Mouse (Mus musculus) limb, embryonic 13.5 days (tissue): ENCODE data around the gene Irf4. TPM values are rescaled to one million over a fixed set of nuclear protein-coding genes. Genes with fewer than 3 reads are reported as not detected.

Source experiments
- ATAC-seq: fragments of 200-750 bp; cut with Nextera tagmentation; 2 replicates; pipeline ENCODE4 v1.8.0; 2017; ENCODE audit warnings: low read depth, moderate number of reproducible peaks, moderate TSS enrichment; ENCODE audit not compliant: low FRiP score
- H3K27ac ChIP-seq: fragments of 300-500 bp; sonication (generic); 2 replicates; pipeline ENCODE4 v1.5.1; 2015; ENCODE audit warnings: inconsistent platforms, mild to moderate bottlenecking, moderate library complexity
- H3K27me3 ChIP-seq: fragments of 300-500 bp; sonication (generic); 2 replicates; pipeline ENCODE4 v1.6.1; 2015; ENCODE audit warnings: mild to moderate bottlenecking, inconsistent platforms
- H3K36me3 ChIP-seq: fragments of 300-500 bp; sonication (generic); 2 replicates; pipeline ENCODE4 v1.6.1; 2015; ENCODE audit warnings: inconsistent platforms, mild to moderate bottlenecking, moderate library complexity
- H3K4me1 ChIP-seq: fragments of 300-500 bp; sonication (generic); 2 replicates; pipeline ENCODE4 v1.6.1; 2015; ENCODE audit warnings: inconsistent platforms
- H3K4me2 ChIP-seq: fragments of 300-500 bp; sonication (generic); replicated peaks from 2 replicates; pipeline ENCODE4 v1.6.1; 2015; ENCODE audit warnings: inconsistent platforms, mild to moderate bottlenecking, moderate library complexity
- H3K4me3 ChIP-seq: fragments of 300-500 bp; sonication (generic); 2 replicates; pipeline ENCODE4 v1.5.1; 2015; ENCODE audit warnings: moderate library complexity, mild to moderate bottlenecking, inconsistent platforms
- H3K9ac ChIP-seq: fragments of 300-500 bp; sonication (generic); 2 replicates; pipeline ENCODE4 v1.6.1; 2015; ENCODE audit warnings: mild to moderate bottlenecking, inconsistent platforms
- H3K9me3 ChIP-seq: fragments of 300-500 bp; sonication (generic); 2 replicates; pipeline ENCODE4 v1.6.1; 2016; ENCODE audit warnings: inconsistent platforms
- WGBS: fragments of 180-500 bp; shearing (Covaris S2); methylation state at CpG from one replicate; pipeline ENCODE4 v1.1.7; 2015; 5-methylcytosine and 5-hydroxymethylcytosine counted together
- polyA plus RNA-seq: library from polyadenylated mRNA; unstranded; fragments of >200 nt; fragmentation: Nextera tagmentation; extraction: Ambion mirVana; gene quantifications from 2 replicates; pipeline ENCODE4 v1.2.1, GENCODE M21; 2015

The Irf4 gene
- polyA plus RNA-seq, 1 experiment from 2014 or later: 0.06 TPM

DNA sequence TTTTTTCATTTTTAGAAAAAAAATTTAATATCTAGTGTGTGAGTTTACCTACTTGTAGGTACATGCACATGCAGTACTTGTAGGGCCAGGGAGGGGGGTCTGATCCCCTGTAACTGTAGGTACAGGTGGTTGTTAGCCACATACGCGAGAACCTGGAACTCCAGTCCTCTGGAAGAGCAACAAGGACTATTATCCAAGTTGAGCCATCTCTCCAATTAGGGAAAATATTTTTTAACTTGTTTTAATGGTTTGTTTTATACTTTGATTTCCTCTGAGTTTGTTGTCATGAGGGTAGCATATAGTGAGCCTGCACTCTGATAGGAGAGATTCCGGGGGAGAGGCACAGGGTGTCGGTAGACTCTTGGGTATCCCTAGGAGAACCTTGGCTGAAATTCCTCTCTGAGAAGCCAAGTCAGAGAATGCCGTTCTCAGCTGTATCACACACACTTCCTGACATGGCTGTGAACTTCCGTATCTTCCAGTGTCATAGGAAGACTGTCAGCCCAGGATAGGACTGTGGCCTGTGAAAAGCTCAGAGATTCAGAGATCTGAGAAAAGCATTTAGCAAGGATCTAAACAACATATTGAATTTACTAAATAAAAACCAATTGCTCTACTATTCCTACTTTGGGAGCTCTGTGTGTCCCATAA, 18.6 kb downstream of the Irf4 start:
- H3K9ac ChIP-seq: no peak overlapping the region
- 85% methylated on average over 6 of the region's 6 CpGs for WGBS
- H3K27ac ChIP-seq: no peak overlapping the region
- no peak overlapping the region for H3K4me2 ChIP-seq
- no peaks in the 10 kb centered on the region for H3K27me3 ChIP-seq
- H3K36me3 ChIP-seq: no peaks in the 10 kb centered on the region
- no peak overlapping the region for H3K4me3 ChIP-seq
- ATAC-seq: no peak
- H3K9me3 ChIP-seq: no peaks in the 10 kb centered on the region
- H3K4me1 ChIP-seq: no peaks in the 10 kb centered on the region

DNA sequence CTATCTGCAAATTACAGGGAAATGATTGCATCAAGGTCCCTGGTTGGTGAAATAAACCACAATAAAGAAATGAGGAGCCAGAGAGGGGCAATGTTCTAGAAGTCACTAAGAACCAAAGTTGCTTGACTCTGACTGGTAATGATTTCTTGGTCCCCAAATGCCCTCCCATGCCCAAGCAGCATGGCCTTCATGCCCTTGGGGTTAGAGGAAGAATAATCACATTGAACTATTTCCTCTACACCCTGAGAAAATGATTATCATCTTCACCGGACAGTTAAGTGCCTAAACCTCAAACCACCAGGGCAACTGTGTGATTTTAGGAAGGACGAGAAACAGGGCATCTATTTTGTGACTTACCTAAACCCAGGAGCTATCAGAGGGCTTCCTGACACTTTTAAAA, 27.0 kb downstream of the Irf4 start:
- Histone ChIP-seq H3K4me2 (no peak overlapping the region), H3K36me3 (no peaks in the 10 kb centered on the region), H3K4me1 (no peaks in the 10 kb centered on the region), H3K27me3 (no peaks in the 10 kb centered on the region), H3K9ac (no peak overlapping the region), H3K9me3 (no peaks in the 10 kb centered on the region), H3K4me3 (no peak overlapping the region), H3K27ac (no peak overlapping the region)
- ATAC-seq: no peak
- 83% methylated on average over 2 of the region's 2 CpGs for WGBS

DNA sequence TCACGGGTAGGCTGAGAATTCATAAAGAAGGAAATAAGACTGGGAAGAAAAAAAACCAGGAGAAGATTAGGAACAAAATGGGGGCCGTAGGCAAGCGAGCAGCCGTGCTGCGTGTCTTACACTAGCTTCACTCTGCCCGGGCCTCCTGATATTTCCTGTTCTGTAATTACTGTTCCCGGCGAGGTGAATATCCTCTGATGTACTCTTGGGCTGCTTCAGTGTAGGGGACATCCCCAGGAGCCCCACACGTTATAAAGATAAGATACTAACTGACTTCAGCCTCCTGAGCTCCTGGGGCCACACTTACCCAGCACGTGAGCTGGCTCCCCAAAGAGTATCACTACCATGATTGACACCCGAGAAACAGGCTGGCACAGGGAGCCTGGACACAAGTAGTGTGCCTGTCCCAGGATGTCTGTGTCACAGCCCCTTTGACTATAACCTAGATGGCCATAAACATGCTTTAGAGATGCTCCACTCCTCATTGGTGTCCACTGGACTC, 28.7 kb downstream of the Irf4 start:
- H3K4me2 ChIP-seq: no peak overlapping the region
- no peak for ATAC-seq
- 68% methylated on average over 11 of the region's 11 CpGs for WGBS
- H3K4me3 ChIP-seq: no peak overlapping the region
- no peaks in the 10 kb centered on the region for H3K27me3 ChIP-seq
- H3K9me3 ChIP-seq: no peaks in the 10 kb centered on the region
- H3K4me1 ChIP-seq: peaks cover 10% of the 10 kb centered on the region; the same call in 1 of the 2 replicates
- no peaks in the 10 kb centered on the region for H3K36me3 ChIP-seq
- no peak overlapping the region for H3K27ac ChIP-seq
- no peak overlapping the region for H3K9ac ChIP-seq

DNA sequence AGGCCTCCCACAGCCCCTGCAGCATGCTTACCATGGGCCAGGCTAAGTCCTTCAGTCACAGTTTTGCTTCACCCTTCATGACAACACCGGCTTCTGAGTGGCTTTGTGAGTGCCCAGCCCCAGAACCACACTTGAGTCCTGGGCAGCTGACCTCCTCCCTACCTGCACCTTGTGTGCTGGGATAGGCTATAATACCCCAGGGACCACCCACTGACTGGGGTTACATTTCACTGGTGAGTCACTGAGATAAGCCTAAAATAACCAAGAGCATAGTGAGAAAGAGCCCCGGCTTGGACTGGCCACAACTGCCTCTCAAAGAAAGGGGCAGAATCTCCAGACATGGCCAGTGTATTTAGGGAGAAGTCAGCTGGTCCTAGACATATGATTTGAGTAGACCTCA, 32.9 kb downstream of the Irf4 start:
- WGBS: 48% methylated on average over 2 of the region's 2 CpGs
- Histone ChIP-seq H3K4me2 (no peak overlapping the region), H3K9ac (no peak overlapping the region), H3K4me3 (no peak overlapping the region), H3K9me3 (no peaks in the 10 kb centered on the region), H3K27me3 (no peaks in the 10 kb centered on the region), H3K27ac (no peak overlapping the region), H3K4me1 (peaks cover 13% of the 10 kb centered on the region; the same call in 1 of the 2 replicates), H3K36me3 (no peaks in the 10 kb centered on the region)
- no peak for ATAC-seq

DNA sequence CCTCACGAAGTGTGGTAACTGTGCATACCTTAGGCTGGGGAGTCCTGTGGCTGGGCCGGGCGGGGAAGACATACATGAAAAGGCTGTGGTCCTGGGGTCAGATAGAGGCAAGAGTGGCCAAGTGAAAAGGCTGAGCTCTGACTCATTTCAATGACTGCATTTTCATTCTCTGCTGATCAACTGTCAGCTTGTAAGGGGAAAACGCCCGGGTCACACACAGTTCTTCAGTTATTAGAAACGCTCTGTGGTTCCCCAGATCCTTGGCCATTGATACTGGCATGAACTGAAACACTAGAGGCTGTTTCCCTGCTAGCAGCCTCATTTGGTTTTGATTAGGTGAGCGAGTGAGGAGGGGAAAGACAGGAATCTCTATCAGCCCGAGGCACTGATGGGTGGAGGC, 33.4 kb downstream of the Irf4 start:
- H3K4me1 ChIP-seq: peaks cover 13% of the 10 kb centered on the region; the same call in 1 of the 2 replicates
- no peak overlapping the region for H3K4me2 ChIP-seq
- H3K9me3 ChIP-seq: no peaks in the 10 kb centered on the region
- no peak overlapping the region for H3K9ac ChIP-seq
- 31% methylated on average over 8 of the region's 8 CpGs for WGBS
- no peak for ATAC-seq
- H3K4me3 ChIP-seq: no peak overlapping the region
- H3K36me3 ChIP-seq: no peaks in the 10 kb centered on the region
- H3K27ac ChIP-seq: no peak overlapping the region
- no peaks in the 10 kb centered on the region for H3K27me3 ChIP-seq

DNA sequence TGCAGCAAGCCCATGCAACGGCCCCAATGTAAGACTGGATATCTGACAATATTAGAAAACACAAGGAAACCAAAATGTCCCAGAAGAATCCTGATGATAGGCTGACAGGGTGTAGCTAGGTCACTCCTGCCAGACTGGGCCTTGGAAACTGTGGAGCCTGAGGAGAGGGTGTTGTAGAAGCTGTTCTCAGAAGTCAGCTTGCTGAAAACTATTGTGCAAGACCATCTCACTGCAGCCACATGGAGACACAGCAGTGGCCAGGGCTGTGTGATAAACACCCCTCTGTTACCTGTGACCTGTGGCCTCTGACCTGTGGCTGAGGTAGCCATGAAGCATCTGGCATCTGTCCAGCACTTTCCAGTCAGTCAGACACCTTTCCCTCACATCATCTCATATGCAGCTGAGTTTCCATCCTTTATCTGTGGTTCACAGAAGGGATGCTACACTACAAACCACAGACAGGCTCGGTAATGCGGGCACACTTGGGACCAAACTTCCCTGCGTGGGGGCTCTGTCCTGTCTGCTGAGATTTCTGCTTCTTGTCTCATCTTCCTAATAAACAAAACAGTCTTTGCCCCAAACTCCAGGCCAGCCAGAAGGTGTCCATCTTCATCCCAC, 36.5 kb downstream of the Irf4 start:
- Histone ChIP-seq H3K27ac (no peak overlapping the region), H3K4me3 (no peak overlapping the region), H3K9me3 (no peaks in the 10 kb centered on the region), H3K4me2 (no peak overlapping the region), H3K9ac (no peak overlapping the region), H3K4me1 (peaks cover 13% of the 10 kb centered on the region; the same call in 1 of the 2 replicates), H3K27me3 (no peaks in the 10 kb centered on the region), H3K36me3 (no peaks in the 10 kb centered on the region)
- 79% methylated on average over 4 of the region's 4 CpGs for WGBS
- ATAC-seq: no peak

DNA sequence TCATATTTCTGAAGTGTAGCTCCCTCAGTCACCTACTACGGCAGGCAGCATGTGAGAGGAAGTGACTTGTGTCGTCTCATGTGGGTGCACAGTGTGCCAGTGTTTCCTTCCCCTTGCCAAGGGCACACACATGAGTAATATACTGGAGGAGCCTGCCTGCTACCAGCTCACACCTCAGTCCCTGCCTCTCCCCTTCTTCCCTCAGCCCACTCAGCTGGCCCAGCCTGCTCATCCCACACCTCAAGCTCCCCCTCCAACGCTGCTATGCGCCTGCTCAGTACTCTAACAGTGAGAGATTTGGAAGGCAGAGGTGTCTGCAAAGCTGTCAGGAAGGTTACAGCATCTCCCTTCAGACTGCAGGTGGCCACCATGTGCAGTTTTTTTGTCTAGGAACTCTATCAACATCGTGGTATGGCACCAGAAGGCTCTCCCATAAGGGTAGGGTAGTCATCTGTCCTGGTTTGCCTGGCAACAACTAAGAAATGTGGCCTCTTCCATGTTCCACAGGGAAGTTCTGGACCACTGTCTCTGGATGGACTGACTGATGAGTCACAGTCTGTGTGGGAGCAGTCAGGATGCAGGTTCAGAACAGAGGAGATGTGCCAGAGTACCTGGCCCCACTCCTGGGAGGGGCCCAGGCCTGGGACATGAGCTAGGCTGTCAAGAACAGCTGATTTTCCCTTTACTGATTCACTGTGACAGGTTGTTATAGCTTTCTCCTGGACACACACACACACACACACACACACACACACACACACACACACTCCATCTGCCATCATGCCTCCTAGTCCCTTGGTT, 37.4 kb downstream of the Irf4 start:
- Histone ChIP-seq H3K4me2 (no peak overlapping the region), H3K27me3 (no peaks in the 10 kb centered on the region), H3K9me3 (no peaks in the 10 kb centered on the region), H3K4me1 (peaks cover 13% of the 10 kb centered on the region; the same call in 1 of the 2 replicates), H3K27ac (no peak overlapping the region), H3K36me3 (no peaks in the 10 kb centered on the region), H3K4me3 (no peak overlapping the region), H3K9ac (no peak overlapping the region)
- no peak for ATAC-seq
- 77% methylated on average over 5 of the region's 5 CpGs for WGBS

DNA sequence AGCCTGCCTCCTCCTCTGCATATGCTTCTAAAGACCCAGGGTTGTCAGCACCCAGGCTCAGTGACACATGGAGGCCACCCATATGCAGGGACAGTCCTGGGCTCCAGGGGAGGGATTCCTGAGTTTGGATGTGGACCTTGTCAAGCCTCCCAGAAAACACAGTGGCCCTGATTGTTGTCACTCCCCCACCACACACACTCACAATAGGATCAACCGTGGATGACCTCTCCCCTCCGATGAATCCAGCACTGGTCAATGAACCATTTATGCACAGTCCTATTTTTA, 38.0 kb downstream of the Irf4 start:
- H3K9me3 ChIP-seq: no peaks in the 10 kb centered on the region
- H3K4me2 ChIP-seq: no peak overlapping the region
- no peaks in the 10 kb centered on the region for H3K36me3 ChIP-seq
- H3K27ac ChIP-seq: no peak overlapping the region
- 85% methylated on average over 2 of the region's 2 CpGs for WGBS
- no peak for ATAC-seq
- no peak overlapping the region for H3K4me3 ChIP-seq
- no peak overlapping the region for H3K9ac ChIP-seq
- H3K4me1 ChIP-seq: peaks cover 10% of the 10 kb centered on the region; the same call in 1 of the 2 replicates
- H3K27me3 ChIP-seq: no peaks in the 10 kb centered on the region

DNA sequence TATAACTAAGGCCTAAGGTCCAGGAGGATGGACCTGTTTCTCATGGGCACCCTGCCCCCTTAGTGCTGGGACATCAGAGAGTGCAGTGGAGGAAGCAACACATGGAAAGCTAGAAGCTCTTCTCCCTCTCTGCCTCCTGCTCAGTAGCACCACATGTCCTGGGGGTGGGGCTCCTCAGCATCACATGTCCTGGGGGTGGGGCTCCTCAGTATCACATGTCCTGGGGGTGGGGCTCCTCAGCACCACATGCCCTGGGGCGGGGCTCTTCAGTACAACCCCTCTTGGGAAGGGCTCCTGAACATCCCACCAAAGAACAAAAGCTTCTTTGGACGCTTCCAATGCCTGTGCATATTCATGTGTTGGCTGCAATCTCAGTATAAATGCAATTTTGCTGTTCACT, 38.5 kb downstream of the Irf4 start:
- Histone ChIP-seq H3K9me3 (no peaks in the 10 kb centered on the region), H3K9ac (no peak overlapping the region), H3K36me3 (no peaks in the 10 kb centered on the region), H3K4me3 (no peak overlapping the region), H3K4me2 (no peak overlapping the region), H3K4me1 (peaks cover 5% of the 10 kb centered on the region; the same call in 1 of the 2 replicates), H3K27ac (no peak overlapping the region), H3K27me3 (no peaks in the 10 kb centered on the region)
- 78% methylated on average over 2 of the region's 2 CpGs for WGBS
- no peak for ATAC-seq

DNA sequence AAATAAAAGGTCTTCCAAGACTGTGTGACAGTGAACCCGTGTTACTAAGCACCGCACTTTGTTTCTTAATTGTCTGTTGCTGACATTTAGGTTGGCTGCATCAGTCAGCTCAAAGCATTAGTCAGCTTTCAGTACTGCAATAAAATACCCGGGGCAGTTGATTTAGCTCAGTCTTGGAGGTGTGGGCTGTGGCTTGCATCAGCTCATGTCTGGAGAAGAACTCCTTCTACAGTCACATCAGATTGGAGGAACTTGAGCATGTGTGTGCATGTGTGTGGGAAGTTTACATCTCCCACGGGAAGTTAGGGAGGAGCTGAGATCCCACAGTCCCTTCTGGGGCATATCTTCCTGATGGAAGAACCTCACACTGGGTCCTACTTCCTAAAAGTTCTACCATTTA, 38.9 kb downstream of the Irf4 start:
- 0 out of 2 replicates have a peak, but pooled peaks cover under 1% of the 10 kb centered on the region for H3K4me1 ChIP-seq
- no peaks in the 10 kb centered on the region for H3K27me3 ChIP-seq
- no peak overlapping the region for H3K9ac ChIP-seq
- H3K4me3 ChIP-seq: no peak overlapping the region
- no peak overlapping the region for H3K4me2 ChIP-seq
- 81% methylated on average over 4 of the region's 4 CpGs for WGBS
- H3K9me3 ChIP-seq: no peaks in the 10 kb centered on the region
- no peak for ATAC-seq
- no peak overlapping the region for H3K27ac ChIP-seq
- H3K36me3 ChIP-seq: no peaks in the 10 kb centered on the region

DNA sequence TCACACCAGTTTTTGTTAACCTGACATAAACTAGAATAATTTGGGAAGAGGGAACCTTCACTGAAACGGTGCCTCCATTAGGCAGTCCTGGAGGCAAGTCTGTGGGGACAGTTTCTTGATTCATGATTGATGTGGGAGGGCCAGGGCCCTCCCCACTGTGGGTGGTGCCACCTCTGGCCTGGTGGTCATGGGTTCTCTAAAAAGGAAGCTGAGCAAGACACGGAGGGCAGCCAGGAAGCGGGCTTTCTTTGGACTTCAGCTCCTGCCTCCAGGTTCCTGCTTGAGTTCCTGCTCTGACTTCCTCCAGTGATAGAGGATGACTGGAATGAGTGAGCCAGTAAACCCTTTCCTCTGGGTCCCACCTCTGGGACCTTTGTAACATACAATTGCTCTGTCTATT, 39.4 kb downstream of the Irf4 start:
- no peak overlapping the region for H3K27ac ChIP-seq
- H3K27me3 ChIP-seq: no peaks in the 10 kb centered on the region
- no peak for ATAC-seq
- H3K9me3 ChIP-seq: no peaks in the 10 kb centered on the region
- H3K9ac ChIP-seq: no peak overlapping the region
- H3K4me1 ChIP-seq: no peaks in the 10 kb centered on the region
- H3K4me2 ChIP-seq: no peak overlapping the region
- H3K36me3 ChIP-seq: no peaks in the 10 kb centered on the region
- H3K4me3 ChIP-seq: no peak overlapping the region
- 81% methylated on average over 3 of the region's 3 CpGs for WGBS

DNA sequence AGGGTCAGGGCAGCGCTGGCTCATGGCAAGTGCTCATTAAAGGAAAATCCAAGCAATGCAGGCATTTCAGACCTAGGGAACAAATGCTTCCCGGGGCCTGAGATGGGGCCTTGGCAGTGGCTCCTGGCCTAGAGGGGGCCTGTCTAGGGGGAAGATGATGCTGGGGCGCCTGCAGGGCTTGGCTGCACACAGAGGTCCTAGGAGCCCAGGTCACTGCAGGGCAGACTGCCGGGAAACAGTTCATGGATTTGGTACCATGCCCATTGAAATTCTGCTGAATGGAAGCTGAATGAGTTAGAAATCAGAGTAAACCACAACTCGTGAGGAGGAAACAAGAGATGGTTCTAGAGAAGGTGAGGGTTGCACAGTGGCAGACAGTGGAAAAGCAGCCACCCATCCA, 41.0 kb downstream of the Irf4 start:
- Histone ChIP-seq H3K9me3 (no peaks in the 10 kb centered on the region), H3K4me3 (no peak overlapping the region), H3K36me3 (no peaks in the 10 kb centered on the region), H3K27ac (no peak overlapping the region), H3K4me2 (no peak overlapping the region), H3K9ac (no peak overlapping the region), H3K27me3 (no peaks in the 10 kb centered on the region), H3K4me1 (no peaks in the 10 kb centered on the region)
- ATAC-seq: no peak
- WGBS: 63% methylated on average over 5 of the region's 5 CpGs
